Mouse (Mus musculus) testis, adult 10 weeks (tissue): Measurements from ENCODE around the gene Fancd2. TPM values are rescaled to one million over a fixed set of nuclear protein-coding genes. Genes with fewer than 3 reads are reported as not detected.

Source experiments
- polyA plus RNA-seq: library from polyadenylated mRNA; stranded (reverse); fragments of 350-450 nt; fragmentation: Illumina TruSeq; extraction: RNeasy Lipid Tissue Mini Kit (QIAGEN cat#74804); gene quantifications from one replicate; pipeline ENCODE4 v1.2.3, GENCODE M21; 2014; ENCODE audit warnings: low read depth, low replicate concordance

Gene Fancd2
- 26.5 TPM for polyA plus RNA-seq

GRCm38 (mm10) chr6:113530932-113531839 lies at the start of gene Fancd2, which contains the start of gene Emc3:
TSS of gene Fancd2 (plus strand) at chr6:113531682.
TSS of gene Emc3 (minus strand) at chr6:113531652.

GRCm38 (mm10) chr6:113483100-113483615 lies 48.3 kb upstream of the Fancd2 start, which contains the start of gene Creld1:
TSS of gene Creld1 (plus strand) at chr6:113483297.

GRCm38 (mm10) chr6:113501388-113502084 lies 29.9 kb upstream of the Fancd2 start, which contains the start of gene Prrt3:
TSS of gene Prrt3 (minus strand) at chr6:113501931.

GRCm38 (mm10) chr6:113600543-113601139 lies 69.2 kb downstream of the Fancd2 start, which contains the start of gene Fancd2os:
TSS of gene Fancd2os (minus strand) at chr6:113600715.

GRCm38 (mm10) chr6:113604432-113605223 lies 73.1 kb downstream of the Fancd2 start, which contains the start of gene Brk1:
TSS of gene Brk1 (plus strand) at chr6:113604772.

GRCm38 (mm10) chr6:113623941-113624751 lies 92.7 kb downstream of the Fancd2 start, which contains the start of gene Vhl:
TSS of gene Vhl (plus strand) at chr6:113623959.

GRCm38 (mm10) chr6:113638302-113639040 lies 107.0 kb downstream of the Fancd2 start, which contains the start of gene Irak2:
TSS of gene Irak2 (plus strand) at chr6:113638467.

Other genes starting within 250 kb of the Fancd2 start
- gene Cpne9, start 249.4 kb upstream of the Fancd2 start, polyA plus RNA-seq: not detected
- 3.9 TPM for gene Brpf1, start 224.5 kb upstream of the Fancd2 start, polyA plus RNA-seq
- 3.3 TPM for gene Ogg1, start 204.7 kb upstream of the Fancd2 start, polyA plus RNA-seq
- gene Camk1, start 187.7 kb upstream of the Fancd2 start, polyA plus RNA-seq: 1.4 TPM
- 2.1 TPM for gene Tada3, start 153.8 kb upstream of the Fancd2 start, polyA plus RNA-seq
- 32.3 TPM for gene Arpc4, start 153.6 kb upstream of the Fancd2 start, polyA plus RNA-seq
- gene Ttll3, start 142.4 kb upstream of the Fancd2 start, polyA plus RNA-seq: 10.6 TPM
- 0.28 TPM for gene Rpusd3, start 112.3 kb upstream of the Fancd2 start, polyA plus RNA-seq
- gene Cidec, start 95.9 kb upstream of the Fancd2 start, polyA plus RNA-seq: 0.11 TPM
- 25.8 TPM for gene Jagn1, start 89.1 kb upstream of the Fancd2 start, polyA plus RNA-seq
- gene Il17re, start 73.2 kb upstream of the Fancd2 start, polyA plus RNA-seq: 1.8 TPM
- gene Il17rc, start 60.3 kb upstream of the Fancd2 start, polyA plus RNA-seq: not detected
- 0.45 TPM for gene Creld1, start 48.4 kb upstream of the Fancd2 start, polyA plus RNA-seq
- not detected for gene Prrt3, start 29.8 kb upstream of the Fancd2 start, polyA plus RNA-seq
- 58.5 TPM for gene Emc3, start within 50 bp of the Fancd2 start, polyA plus RNA-seq
- gene Fancd2os, start 69.0 kb downstream of the Fancd2 start, polyA plus RNA-seq: 83.9 TPM
- 27.3 TPM for gene Brk1, start 73.1 kb downstream of the Fancd2 start, polyA plus RNA-seq
- gene Vhl, start 92.3 kb downstream of the Fancd2 start, polyA plus RNA-seq: 72.8 TPM
- 0.49 TPM for gene Irak2, start 106.8 kb downstream of the Fancd2 start, polyA plus RNA-seq
- gene Tatdn2, start 165.4 kb downstream of the Fancd2 start, polyA plus RNA-seq: 15.9 TPM
- 19.3 TPM for gene Ghrl, start 188.2 kb downstream of the Fancd2 start, polyA plus RNA-seq
- 26.1 TPM for gene Sec13, start 209.1 kb downstream of the Fancd2 start, polyA plus RNA-seq